25 mouse cellular contexts compared by ENCODE assay signal in the genomic region with DNA sequence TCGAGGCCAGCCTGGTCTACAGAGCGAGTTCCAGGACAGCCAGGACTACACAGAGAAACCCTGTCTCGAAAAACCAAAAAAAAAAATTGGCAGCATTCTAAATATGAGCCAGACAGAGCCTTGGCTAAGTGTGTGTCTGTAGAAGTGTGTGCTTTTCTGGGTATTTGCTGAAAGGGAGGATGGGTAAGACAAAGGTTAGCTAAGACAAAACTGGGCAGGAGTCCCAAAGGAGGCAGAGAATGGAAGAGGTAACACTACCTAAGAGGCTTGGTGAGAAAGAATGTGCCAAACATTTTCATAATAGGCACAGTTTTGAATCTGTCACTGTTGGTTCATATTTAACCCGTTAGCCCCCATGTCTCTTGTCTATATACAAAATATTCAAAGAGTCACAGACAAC. TPM values are rescaled to one million over a fixed set of nuclear protein-coding genes. Genes with fewer than 3 reads are reported as not detected.
DNase-seq lines count a peak whose midpoint lies in the region; ATAC-seq lines count a peak whose summit lies in the region.
"Had no signal": no experiment of that assay in that cellular context is flagged by ENCODE, and none has a peak within 500 bp of the region (broad histone marks: within the 10 kb centered on the region; RNA-seq: fewer than 3 reads in every experiment).

No protein-coding gene starts in this region.

- H3K4me1 ChIP-seq in kidney, embryonic 16.5 days (ENCODE audit: insufficient read depth, low read length) = peaks cover 22% of the 10 kb centered on the region
- H3K4me1 ChIP-seq in neural tube, embryonic 12.5 days = peaks cover 20% of the 10 kb centered on the region

- no peak for ATAC-seq in kidney, embryonic 16.5 days (ENCODE audit: low FRiP score, low TSS enrichment)
- no peak for ATAC-seq in neural tube, embryonic 12.5 days (ENCODE audit: low FRiP score, low read depth)
- ATAC-seq: forebrain, embryonic 14.5 days; forebrain, postnatal 0 days; hindbrain, embryonic 16.5 days; Patski had no signal

- no peak overlapping the region for H3K9ac ChIP-seq in kidney, embryonic 16.5 days (replicated peaks; ENCODE audit: low read length)
- H3K9ac ChIP-seq in neural tube, embryonic 12.5 days = 0 out of 2 replicates have a peak overlapping the region, but pooled peaks have one; percentile 21
- H3K9ac ChIP-seq: embryonic facial prominence, embryonic 12.5 days; embryonic facial prominence, embryonic 15.5 days; forebrain, postnatal 0 days had no signal

- no peak overlapping the region for H3K4me3 ChIP-seq in kidney, embryonic 16.5 days (ENCODE audit: low read length)
- H3K4me3 ChIP-seq in neural tube, embryonic 12.5 days = no peak overlapping the region
- H3K4me3 ChIP-seq: embryonic facial prominence, embryonic 12.5 days; embryonic facial prominence, embryonic 15.5 days; gastrocnemius, adult 2 months; hindbrain, embryonic 13.5 days had no signal

- peak; percentile 21 for DNase-seq in kidney, adult 11 months
- DNase-seq in kidney, adult 9 months = peak; percentile 54
- no peak for DNase-seq in kidney, postnatal 4 days
- no peak for DNase-seq in neural tube, embryonic 10.5 days (ENCODE audit: extremely low spot score, low spot score)
- DNase-seq: adrenal gland, adult 2 months; adrenal gland, postnatal 14 days; B cell, adult 2 months; cerebellum, adult 11 months; cerebellum, adult 2 months; cerebellum, adult 9-11 months; cerebellum, postnatal 25 days; forebrain, postnatal 0 days; gastrocnemius, adult 2 months; gastrocnemius, postnatal 14 days had no signal

- no peaks in the 10 kb centered on the region for H3K27me3 ChIP-seq in kidney, embryonic 16.5 days (ENCODE audit: insufficient read depth, low read length)
- no peaks in the 10 kb centered on the region for H3K27me3 ChIP-seq in neural tube, embryonic 12.5 days (replicated peaks)
- H3K27me3 ChIP-seq: CH12.LX; embryonic facial prominence, embryonic 12.5 days; embryonic facial prominence, embryonic 15.5 days; hindbrain, embryonic 13.5 days; Patski had no signal

- WGBS in kidney, embryonic 16.5 days = 95% methylated on average over 4 of the region's 4 CpGs
- WGBS in neural tube, embryonic 12.5 days = 92% methylated on average over 4 of the region's 4 CpGs

- no peaks in the 10 kb centered on the region for H3K9me3 ChIP-seq in kidney, embryonic 16.5 days (ENCODE audit: low read length)
- no peaks in the 10 kb centered on the region for H3K9me3 ChIP-seq in neural tube, embryonic 12.5 days
- H3K9me3 ChIP-seq: embryonic facial prominence, embryonic 12.5 days; embryonic facial prominence, embryonic 15.5 days; G1E; hindbrain, embryonic 13.5 days had no signal

- H3K36me3 ChIP-seq in kidney, embryonic 16.5 days (ENCODE audit: insufficient read depth, low read length) = peaks cover 4% of the 10 kb centered on the region
- H3K36me3 ChIP-seq in neural tube, embryonic 12.5 days = peaks cover 11% of the 10 kb centered on the region

- no peak overlapping the region for H3K27ac ChIP-seq in kidney, embryonic 16.5 days (ENCODE audit: low read length)
- no peak overlapping the region for H3K27ac ChIP-seq in neural tube, embryonic 12.5 days
- H3K27ac ChIP-seq: embryonic facial prominence, embryonic 12.5 days; embryonic facial prominence, embryonic 15.5 days; gastrocnemius, adult 2 months; hindbrain, embryonic 13.5 days had no signal

- no peak overlapping the region for H3K4me2 ChIP-seq in kidney, embryonic 16.5 days (replicated peaks; ENCODE audit: low read depth, low read length)
- H3K4me2 ChIP-seq in neural tube, embryonic 12.5 days (replicated peaks) = no peak overlapping the region
- H3K4me2 ChIP-seq: embryonic facial prominence, embryonic 12.5 days; embryonic facial prominence, embryonic 15.5 days; heart, embryonic 11.5 days; hindbrain, embryonic 13.5 days had no signal

RNA-seq across cellular contexts. Expression of a gene that starts 4.3 kb away (rescaled TPM):
- polyA plus RNA-seq in kidney, embryonic 16.5 days (2015; fragmentation: Nextera tagmentation; extraction: Ambion mirVana) = 30.1 and 33.6 TPM in 2 replicates
- polyA plus RNA-seq in neural tube, embryonic 12.5 days (2016; fragmentation: Nextera tagmentation; extraction: Ambion mirVana) = 78.9 and 82.1 TPM in 2 replicates

RNA-seq across cellular contexts. Expression of a gene that starts 28.1 kb away (rescaled TPM):
- 197 and 218 TPM in 2 replicates for polyA plus RNA-seq in kidney, embryonic 16.5 days (2015; fragmentation: Nextera tagmentation; extraction: Ambion mirVana)
- 183 TPM in 2 replicates for polyA plus RNA-seq in neural tube, embryonic 12.5 days (2016; fragmentation: Nextera tagmentation; extraction: Ambion mirVana)

RNA-seq across cellular contexts. Expression of a gene that starts 36.1 kb away (rescaled TPM):
- polyA plus RNA-seq in kidney, embryonic 16.5 days (2015; fragmentation: Nextera tagmentation; extraction: Ambion mirVana) = 78.1 and 86.1 TPM in 2 replicates
- polyA plus RNA-seq in neural tube, embryonic 12.5 days (2016; fragmentation: Nextera tagmentation; extraction: Ambion mirVana) = 49.7 and 55.1 TPM in 2 replicates

RNA-seq across cellular contexts. Expression of a gene that starts 37.5 kb away (rescaled TPM):
- 102 TPM in 2 replicates for polyA plus RNA-seq in kidney, embryonic 16.5 days (2015; fragmentation: Nextera tagmentation; extraction: Ambion mirVana)
- 89.9 and 98.4 TPM in 2 replicates for polyA plus RNA-seq in neural tube, embryonic 12.5 days (2016; fragmentation: Nextera tagmentation; extraction: Ambion mirVana)

RNA-seq across cellular contexts. Expression of a gene that starts 37.5 kb away (rescaled TPM):
- 36.5 and 38.5 TPM in 2 replicates for polyA plus RNA-seq in kidney, embryonic 16.5 days (2015; fragmentation: Nextera tagmentation; extraction: Ambion mirVana)
- polyA plus RNA-seq in neural tube, embryonic 12.5 days (2016; fragmentation: Nextera tagmentation; extraction: Ambion mirVana) = 41.6 and 44.5 TPM in 2 replicates

Comparison
In these comparisons a context has a peak if more than half of its experiments do, and no peak if none do; other contexts are left out.
1. DNase-seq: peak in kidney, adult 11 months (single experiment) and kidney, adult 9 months (single experiment); none in kidney, postnatal 4 days (0 of 2) and neural tube, embryonic 10.5 days (single experiment).